Mouse (Mus musculus): ENCODE measurements around the gene Tmem220.

DNA sequence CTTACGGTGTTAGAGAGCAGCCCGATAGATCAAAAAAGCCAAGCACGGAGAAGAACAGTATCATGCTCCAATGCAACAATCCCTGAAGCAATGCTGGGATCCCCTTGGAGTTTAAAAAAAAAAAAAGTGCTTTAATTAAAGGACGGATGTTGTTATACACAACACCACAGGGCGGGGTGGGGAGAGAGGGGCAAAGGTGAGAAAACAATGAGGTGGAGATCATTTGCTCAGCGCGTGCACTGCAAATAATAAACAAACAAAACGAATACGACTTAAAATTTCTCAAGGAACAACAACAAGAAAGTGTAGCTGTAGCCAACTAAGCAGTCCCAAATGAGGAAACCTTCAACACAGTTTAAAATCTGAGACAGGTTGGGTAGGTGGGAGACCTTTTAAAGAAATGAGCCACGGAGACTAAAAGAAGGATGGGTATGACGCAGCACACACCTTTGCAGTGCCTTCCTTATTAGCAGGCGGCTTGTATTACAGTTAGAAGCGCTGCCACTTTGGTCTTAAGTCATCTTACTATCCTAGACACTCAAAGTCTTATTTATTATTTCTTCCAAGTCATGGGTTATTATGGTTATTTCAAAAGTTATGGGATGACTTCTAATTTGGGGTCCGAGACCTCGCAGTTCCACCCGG lies 26.8 kb downstream of the Tmem220 start:
- TF ChIP-seq EP300 (IDR thresholded peaks at IDR 0.05): no peak
- no peak for TF ChIP-seq CTCF (IDR thresholded peaks at IDR 0.05)
